Mouse (Mus musculus) frontal cortex, postnatal 36 days (tissue): ENCODE measurements at regions not wholly inside any gene's neighbourhood (a gene's known extent, or its start where the extent isn't known, plus 50 kb on each side); places are given as distances from the start of the nearest gene placed in this dataset.

Source experiments
- DNase-seq, 2 experiments: peaks; one replicate each; pipeline ENCODE4 v3.0.0; 2022; ENCODE audit warnings: low spot score in 2 of 2

- DNase-seq = no peak
Observed at GRCm38 (mm10) chr7:69837379-69837778, 529.2 kb downstream of the Nr2f2 start.

GRCm38 (mm10) chr7:69827251-69827650 lies 539.3 kb downstream of the Nr2f2 start:
- DNase-seq = no peak

GRCm38 (mm10) chr7:69820570-69820969 lies 546.0 kb downstream of the Nr2f2 start:
- DNase-seq = no peak

- no peak for DNase-seq
Observed at GRCm38 (mm10) chr7:69812301-69812700, 554.2 kb downstream of the Nr2f2 start.

GRCm38 (mm10) chr7:69810873-69811272 lies 555.7 kb downstream of the Nr2f2 start:
- DNase-seq = peak; percentile 5 to 15

GRCm38 (mm10) chr7:69807220-69807619 lies 559.3 kb downstream of the Nr2f2 start:
- no peak for DNase-seq

GRCm38 (mm10) chr7:69770980-69771348 lies 595.6 kb downstream of the Nr2f2 start:
- no peak for DNase-seq

- no peak for DNase-seq
Observed at GRCm38 (mm10) chr7:69770313-69770979, 596.1 kb downstream of the Nr2f2 start.

GRCm38 (mm10) chr7:69766451-69766850 lies 600.1 kb downstream of the Nr2f2 start:
- no peak for DNase-seq

- DNase-seq = no peak
Observed at GRCm38 (mm10) chr7:69740495-69740894, 626.0 kb downstream of the Nr2f2 start.

GRCm38 (mm10) chr7:69738998-69739397 lies 627.5 kb downstream of the Nr2f2 start:
- DNase-seq = no peak

- DNase-seq = no peak
Observed at GRCm38 (mm10) chr7:69715081-69715480, 651.5 kb downstream of the Nr2f2 start.

- no peak for DNase-seq
Observed at GRCm38 (mm10) chr7:69670211-69670610, 696.3 kb downstream of the Nr2f2 start.

- no peak for DNase-seq
Observed at GRCm38 (mm10) chr7:69655583-69655982, 711.0 kb downstream of the Nr2f2 start.

- no peak for DNase-seq
Observed at GRCm38 (mm10) chr7:69645449-69645848, 721.1 kb downstream of the Nr2f2 start.

GRCm38 (mm10) chr7:69641652-69642051 lies 724.9 kb downstream of the Nr2f2 start:
- no peak for DNase-seq

- DNase-seq = no peak
Observed at GRCm38 (mm10) chr7:69599866-69600265, 766.7 kb downstream of the Nr2f2 start.

GRCm38 (mm10) chr7:69585716-69586115 lies 780.8 kb downstream of the Nr2f2 start:
- no peak for DNase-seq

- DNase-seq = no peak
Observed at GRCm38 (mm10) chr7:69585131-69585530, 781.4 kb downstream of the Nr2f2 start.

- DNase-seq = no peak
Observed at GRCm38 (mm10) chr7:69584516-69584915, 782.0 kb downstream of the Nr2f2 start.

- DNase-seq = no peak
Observed at GRCm38 (mm10) chr7:69583901-69584300, 782.6 kb downstream of the Nr2f2 start.

GRCm38 (mm10) chr7:69581668-69582067 lies 784.9 kb downstream of the Nr2f2 start:
- DNase-seq = no peak

GRCm38 (mm10) chr7:69578958-69579810 lies 787.4 kb downstream of the Nr2f2 start:
- no peak for DNase-seq
